Mouse (Mus musculus): ENCODE data around the gene Prrxl1. TPM values are rescaled to one million over a fixed set of nuclear protein-coding genes. Genes with fewer than 3 reads are reported as not detected.

Gene Prrxl1
- 9.7 and 12.4 TPM in 2 replicates for polyA plus RNA-seq (2016; fragmentation: Nextera tagmentation; extraction: Ambion mirVana)

DNA sequence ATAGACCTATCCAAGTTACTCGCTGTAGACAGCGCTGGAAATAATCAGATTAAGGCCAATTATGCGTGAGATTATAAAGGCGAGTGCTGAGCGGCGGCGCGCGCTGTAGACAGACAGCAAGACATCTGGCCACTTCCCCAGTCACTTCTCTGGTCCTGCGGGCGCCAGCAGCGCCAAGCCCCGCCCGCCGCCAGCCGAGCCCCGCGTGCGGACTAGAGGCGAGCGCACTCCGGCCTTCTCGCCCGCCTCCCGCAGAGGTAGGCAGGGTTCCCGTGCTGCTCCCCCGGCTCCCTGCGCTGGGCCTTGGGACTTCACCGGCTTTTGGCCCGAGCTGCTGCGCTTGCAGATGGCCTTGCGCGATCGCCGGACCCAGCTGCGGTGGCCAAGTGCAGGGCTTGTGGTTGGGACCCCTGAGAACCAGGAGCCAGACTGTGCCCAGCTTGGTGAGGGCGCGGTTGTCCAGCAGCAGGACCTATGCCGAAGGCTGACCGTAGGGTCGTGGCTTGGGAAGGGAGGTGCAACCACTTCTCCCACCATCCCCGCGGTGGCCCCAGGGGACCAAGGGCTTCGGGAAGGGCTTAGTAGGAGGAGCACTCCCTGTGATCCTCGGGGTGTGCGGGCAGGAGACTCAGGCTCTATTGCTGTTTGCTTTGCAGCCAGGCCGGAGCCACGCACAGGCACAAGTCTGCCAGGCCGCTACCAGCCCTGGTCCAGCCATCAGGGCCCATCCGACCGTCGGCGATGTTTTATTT is at the start of gene Prrxl1:
Prrxl1 (plus strand) TSS at position 118 of the 752 bp plus-strand sequence.
- ATAC-seq (ENCODE audit: insufficient number of reproducible peaks, insufficient read depth, low FRiP score, low TSS enrichment): no peak
- peak within 1 kb of the TSS; percentile 40 for H3K4me2 ChIP-seq (replicated peaks)
- H3K9me3 ChIP-seq: no peaks in the 10 kb centered on the region
- H3K36me3 ChIP-seq: no peaks in the 10 kb centered on the region
- peak within 1 kb of the TSS; percentile 26 for H3K4me3 ChIP-seq
- WGBS: under 1% methylated on average over 53 of the region's 53 CpGs
- no peak within 1 kb of the TSS for H3K9ac ChIP-seq
- peaks cover 23% of the 10 kb centered on the region for H3K4me1 ChIP-seq
- H3K27me3 ChIP-seq: peaks cover 93% of the 10 kb centered on the region
- H3K27ac ChIP-seq: no peak within 1 kb of the TSS

DNA sequence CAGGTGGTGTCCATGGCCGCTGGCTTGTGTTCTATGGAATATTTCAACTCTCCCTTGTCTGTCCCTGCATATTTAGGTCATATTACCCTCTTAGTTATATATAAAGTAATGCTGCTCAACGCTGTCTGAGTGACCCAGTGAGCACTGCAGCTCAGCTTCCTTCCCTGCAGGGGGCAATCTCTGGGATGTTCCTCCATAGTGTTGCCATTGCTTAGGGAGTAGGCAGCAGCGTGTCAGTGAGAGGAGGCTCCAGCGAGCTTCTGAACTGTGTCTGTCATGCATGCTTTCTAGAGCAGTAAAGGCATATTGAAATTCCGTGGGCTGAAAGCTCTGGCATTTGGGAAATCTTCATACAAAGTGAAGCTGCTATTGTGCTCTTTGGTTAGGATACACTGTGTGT is 47.4 kb upstream of the Prrxl1 start:
- Histone ChIP-seq H3K9me3 (no peaks in the 10 kb centered on the region), H3K27me3 (no peaks in the 10 kb centered on the region), H3K36me3 (peaks cover 17% of the 10 kb centered on the region), H3K4me1 (no peaks in the 10 kb centered on the region), H3K27ac (no peak overlapping the region), H3K4me3 (no peak overlapping the region), H3K4me2 (replicated peaks) (no peak overlapping the region), H3K9ac (no peak overlapping the region)
- ATAC-seq (ENCODE audit: insufficient number of reproducible peaks, insufficient read depth, low FRiP score, low TSS enrichment): no peak
- WGBS: 83% methylated on average over 5 of the region's 5 CpGs

DNA sequence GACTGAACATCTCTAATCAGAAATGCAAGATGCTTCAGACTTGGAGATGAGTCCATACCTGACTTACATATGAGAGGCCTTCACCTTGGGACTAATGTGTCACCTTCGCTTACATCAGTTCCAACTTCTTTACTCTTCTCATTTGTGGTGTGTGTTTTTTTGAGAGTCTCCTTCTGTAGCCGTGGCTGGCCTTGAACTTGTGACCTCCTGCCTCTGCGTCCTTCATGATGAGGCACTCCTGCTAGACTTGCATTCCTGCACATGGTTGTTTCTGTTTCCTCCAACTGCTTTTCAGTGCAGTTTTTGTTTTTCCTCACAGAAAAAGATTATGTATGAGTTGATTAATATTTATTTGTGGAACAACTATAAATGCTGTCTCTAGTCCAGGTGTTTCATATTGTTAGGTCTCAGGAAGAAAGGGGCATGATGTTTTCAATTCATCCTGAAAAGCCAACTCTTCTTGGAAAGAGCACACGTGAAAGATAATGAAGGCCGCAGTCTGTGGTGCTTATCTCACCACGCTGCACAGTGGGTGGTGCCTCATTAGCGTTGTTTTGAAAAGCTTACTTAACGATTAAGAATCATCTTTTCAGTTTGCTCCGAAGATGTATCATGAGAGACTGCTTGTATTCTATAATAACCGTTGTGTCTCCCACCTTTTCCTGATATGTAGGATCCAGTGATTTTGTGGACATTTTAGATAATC is 45.9 kb upstream of the Prrxl1 start:
- Histone ChIP-seq H3K27ac (no peak overlapping the region), H3K9me3 (no peaks in the 10 kb centered on the region), H3K4me3 (no peak overlapping the region), H3K36me3 (peaks cover 12% of the 10 kb centered on the region; the same call in 1 of the 2 replicates), H3K4me1 (no peaks in the 10 kb centered on the region), H3K9ac (no peak overlapping the region), H3K27me3 (no peaks in the 10 kb centered on the region), H3K4me2 (replicated peaks) (no peak overlapping the region)
- no peak for ATAC-seq (ENCODE audit: insufficient number of reproducible peaks, insufficient read depth, low FRiP score, low TSS enrichment)
- 83% methylated on average over 10 of the region's 10 CpGs for WGBS

DNA sequence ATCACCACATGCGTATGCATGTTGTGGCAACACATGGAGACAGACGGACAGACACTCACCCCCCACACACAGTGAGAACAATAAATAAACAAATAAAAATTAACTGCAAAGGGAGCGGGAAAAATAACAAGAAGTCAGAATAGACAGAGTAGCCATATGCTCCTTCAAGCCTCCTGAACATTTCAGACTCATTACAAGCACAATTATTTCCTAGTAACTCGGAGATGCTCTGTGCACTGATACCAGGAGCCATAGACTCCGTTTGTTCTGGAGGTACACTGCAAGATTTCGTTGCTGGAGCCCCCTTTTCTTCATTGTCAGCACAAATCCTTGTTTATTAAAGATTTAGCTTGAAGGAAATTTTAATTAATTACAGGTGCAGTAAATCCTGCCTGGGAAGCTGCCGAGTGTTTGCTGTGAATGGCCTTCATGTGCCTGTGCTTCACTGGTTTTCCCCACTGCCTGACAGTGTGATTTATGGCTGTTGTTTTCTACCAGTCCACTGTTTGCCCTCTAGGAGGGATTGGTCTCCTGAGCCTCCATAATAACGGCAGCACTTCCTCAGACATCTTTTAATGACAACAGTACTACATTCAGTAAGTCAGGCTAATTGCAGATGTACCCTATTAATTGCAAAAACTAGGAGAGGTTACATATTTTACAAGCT is 44.2 kb upstream of the Prrxl1 start:
- Histone ChIP-seq H3K36me3 (peaks cover 19% of the 10 kb centered on the region), H3K4me2 (replicated peaks) (no peak overlapping the region), H3K4me3 (no peak overlapping the region), H3K9ac (no peak overlapping the region), H3K4me1 (no peaks in the 10 kb centered on the region), H3K27me3 (no peaks in the 10 kb centered on the region), H3K27ac (no peak overlapping the region), H3K9me3 (no peaks in the 10 kb centered on the region)
- ATAC-seq (ENCODE audit: insufficient number of reproducible peaks, insufficient read depth, low FRiP score, low TSS enrichment): no peak
- WGBS: 57% methylated on average over 8 of the region's 8 CpGs

DNA sequence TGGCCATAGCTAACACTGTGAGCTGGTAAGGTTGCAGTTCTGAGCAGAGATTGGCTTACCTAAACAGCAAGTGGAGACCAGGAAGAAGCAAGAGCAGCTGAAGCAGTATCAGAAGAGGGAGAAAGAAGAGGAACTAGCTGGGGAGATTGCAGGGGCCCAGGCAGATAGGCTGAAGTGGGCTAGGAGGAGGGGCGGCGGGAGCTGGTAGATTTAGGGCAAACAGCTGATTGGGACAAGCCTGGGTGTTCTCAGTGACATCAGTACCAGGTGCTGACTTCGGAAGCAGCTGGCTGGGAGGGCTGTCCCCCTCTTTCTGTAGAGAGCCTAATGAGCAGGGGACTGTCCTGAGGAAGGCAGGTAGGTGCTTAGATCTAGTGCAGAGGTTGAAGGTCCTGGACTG is 37.8 kb upstream of the Prrxl1 start:
- no peak for ATAC-seq (ENCODE audit: insufficient number of reproducible peaks, insufficient read depth, low FRiP score, low TSS enrichment)
- H3K9ac ChIP-seq: no peak overlapping the region
- H3K36me3 ChIP-seq: peaks cover 52% of the 10 kb centered on the region
- H3K4me2 ChIP-seq (replicated peaks): no peak overlapping the region
- 100% methylated on average over 3 of the region's 3 CpGs for WGBS
- no peak overlapping the region for H3K4me3 ChIP-seq
- no peaks in the 10 kb centered on the region for H3K27me3 ChIP-seq
- H3K4me1 ChIP-seq: no peaks in the 10 kb centered on the region
- H3K9me3 ChIP-seq: no peaks in the 10 kb centered on the region
- H3K27ac ChIP-seq: no peak overlapping the region

DNA sequence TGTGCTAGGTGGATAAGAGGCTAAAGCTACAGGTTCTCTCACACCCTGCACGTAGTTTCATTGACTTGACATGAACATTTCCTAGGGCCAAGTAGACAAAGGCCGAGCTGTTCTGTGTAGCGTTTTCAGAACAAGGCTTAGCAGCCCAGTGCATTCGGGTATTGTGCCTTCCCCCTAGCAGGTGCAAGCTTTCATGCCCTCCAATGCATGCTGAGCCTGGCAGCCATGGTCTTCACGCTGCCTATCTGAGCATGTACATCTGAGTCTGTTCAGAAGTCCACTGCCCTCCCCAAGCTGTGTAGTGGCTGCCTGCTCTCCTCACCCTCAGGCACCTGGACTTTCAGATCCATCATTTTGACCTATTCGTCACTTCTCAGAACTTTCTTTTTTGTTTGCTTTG is 35.5 kb upstream of the Prrxl1 start:
- 93% methylated on average over 6 of the region's 6 CpGs for WGBS
- no peak for ATAC-seq (ENCODE audit: insufficient number of reproducible peaks, insufficient read depth, low FRiP score, low TSS enrichment)

DNA sequence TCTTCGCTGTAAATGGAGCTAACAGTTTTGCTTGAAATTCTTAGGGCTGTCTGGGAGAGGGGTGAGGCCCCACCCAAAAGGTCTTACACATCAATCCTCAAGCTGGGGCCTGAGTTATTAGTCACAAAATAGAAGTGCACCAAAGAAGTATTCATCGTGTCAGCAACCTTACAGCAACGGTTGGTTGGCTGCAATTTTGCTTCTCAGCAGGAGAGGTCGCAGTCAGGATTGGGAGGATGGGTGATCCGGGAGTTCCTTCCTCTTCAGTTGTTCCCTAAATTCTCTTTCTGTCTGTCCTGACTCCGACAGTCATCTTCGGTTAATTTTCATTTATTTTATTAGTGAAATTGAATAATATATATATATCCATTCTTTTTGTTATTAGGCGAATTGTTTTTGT is 26.7 kb upstream of the Prrxl1 start:
- Histone ChIP-seq H3K4me3 (no peak overlapping the region), H3K27me3 (no peaks in the 10 kb centered on the region), H3K27ac (no peak overlapping the region), H3K9me3 (no peaks in the 10 kb centered on the region), H3K36me3 (peaks cover 67% of the 10 kb centered on the region), H3K9ac (no peak overlapping the region), H3K4me2 (replicated peaks) (no peak overlapping the region), H3K4me1 (no peaks in the 10 kb centered on the region)
- no peak for ATAC-seq (ENCODE audit: insufficient number of reproducible peaks, insufficient read depth, low FRiP score, low TSS enrichment)
- 52% methylated on average over 8 of the region's 8 CpGs for WGBS

More for the DNA sequence above, 35.5 kb upstream of the Prrxl1 start:
- Histone ChIP-seq H3K4me3 (no peak overlapping the region), H3K9ac (no peak overlapping the region), H3K4me2 (replicated peaks) (no peak overlapping the region), H3K27ac (no peak overlapping the region), H3K36me3 (peaks cover 69% of the 10 kb centered on the region), H3K9me3 (no peaks in the 10 kb centered on the region), H3K27me3 (no peaks in the 10 kb centered on the region), H3K4me1 (no peaks in the 10 kb centered on the region)

DNA sequence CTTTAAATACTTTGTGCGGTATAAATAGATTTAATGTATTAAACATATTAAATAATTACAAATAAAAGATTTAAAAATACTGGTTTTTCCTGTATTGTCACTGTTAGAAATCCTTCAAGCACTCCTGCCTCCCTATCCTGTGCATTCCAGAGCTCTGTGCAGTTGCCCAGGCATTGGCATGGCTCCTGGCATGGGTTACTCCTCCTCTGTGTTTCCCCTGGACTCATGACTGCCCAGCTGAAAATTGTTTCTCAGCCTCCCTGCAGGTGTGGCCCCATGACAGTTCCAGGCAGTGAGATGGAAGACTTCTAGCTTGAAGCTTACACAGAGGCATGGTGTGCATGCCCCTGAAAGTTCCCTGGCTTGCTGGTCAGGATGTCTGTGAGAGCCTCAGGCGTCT is 20.8 kb upstream of the Prrxl1 start:
- no peaks in the 10 kb centered on the region for H3K9me3 ChIP-seq
- H3K27me3 ChIP-seq: no peaks in the 10 kb centered on the region
- H3K9ac ChIP-seq: no peak overlapping the region
- peaks cover 36% of the 10 kb centered on the region for H3K36me3 ChIP-seq
- no peak overlapping the region for H3K4me3 ChIP-seq
- ATAC-seq (ENCODE audit: insufficient number of reproducible peaks, insufficient read depth, low FRiP score, low TSS enrichment): no peak
- H3K27ac ChIP-seq: no peak overlapping the region
- WGBS: 91% methylated on average over 2 of the region's 2 CpGs
- H3K4me1 ChIP-seq: no peaks in the 10 kb centered on the region
- H3K4me2 ChIP-seq (replicated peaks): no peak overlapping the region

DNA sequence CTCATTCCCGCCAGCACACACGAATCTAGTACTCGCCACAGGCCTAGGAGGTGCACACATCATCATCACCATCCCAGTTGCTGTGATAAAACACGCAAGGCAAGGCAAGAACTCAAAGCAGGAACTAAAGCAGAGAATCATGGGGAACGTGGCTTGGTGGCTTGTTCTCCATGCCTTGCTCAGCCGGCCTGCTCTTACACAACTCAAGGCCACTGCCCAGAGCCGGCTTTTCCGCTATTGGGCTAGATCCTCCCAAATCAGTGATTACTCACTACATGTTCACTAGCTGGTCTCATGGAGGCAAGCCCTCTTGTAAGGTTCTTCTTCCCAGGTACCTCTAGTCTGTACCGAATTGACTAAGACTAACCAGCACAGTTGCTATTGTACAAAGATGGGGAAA is 15.5 kb upstream of the Prrxl1 start:
- 91% methylated on average over 9 of the region's 9 CpGs for WGBS
- Histone ChIP-seq H3K27me3 (no peaks in the 10 kb centered on the region), H3K4me1 (no peaks in the 10 kb centered on the region), H3K4me2 (replicated peaks) (no peak overlapping the region), H3K9me3 (no peaks in the 10 kb centered on the region), H3K4me3 (no peak overlapping the region), H3K9ac (no peak overlapping the region), H3K27ac (no peak overlapping the region), H3K36me3 (no peaks in the 10 kb centered on the region)
- no peak for ATAC-seq (ENCODE audit: insufficient number of reproducible peaks, insufficient read depth, low FRiP score, low TSS enrichment)

DNA sequence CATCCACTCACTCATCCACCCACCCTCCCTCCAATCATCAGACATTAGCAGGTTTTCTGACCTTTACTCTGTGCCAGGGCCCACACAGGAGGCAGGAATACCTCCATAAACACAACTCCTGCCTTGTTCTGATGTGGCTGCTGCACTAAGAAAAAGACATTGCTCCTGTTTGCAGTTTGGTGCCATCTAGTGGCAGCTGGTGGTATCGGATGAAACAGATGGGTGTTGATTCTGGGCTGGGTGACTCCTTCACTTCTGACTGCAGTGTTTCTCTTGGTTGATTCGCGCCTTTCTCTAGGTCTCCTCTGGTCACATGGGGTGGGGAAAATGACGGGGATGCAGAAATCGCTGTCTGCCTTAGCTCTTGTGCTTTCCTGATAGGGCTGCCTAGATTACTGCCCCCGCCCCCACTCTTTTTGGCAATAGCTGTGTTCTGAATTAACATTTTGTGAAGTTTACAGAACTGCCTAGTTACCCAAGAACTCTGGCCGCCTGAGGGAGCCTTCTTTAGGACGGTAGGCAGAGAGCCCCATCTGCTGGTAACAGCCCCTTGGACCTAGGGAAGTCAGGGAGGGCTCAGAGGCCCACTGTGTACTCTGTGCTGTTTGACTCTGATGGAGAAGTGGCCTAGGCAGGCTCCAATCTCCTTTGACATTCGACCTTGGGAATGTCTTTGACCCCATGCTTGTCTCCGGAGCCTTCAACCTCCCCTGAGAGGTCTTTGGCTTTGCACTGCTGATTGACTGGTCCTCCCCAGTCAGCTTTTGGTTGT is 12.0 kb upstream of the Prrxl1 start:
- H3K36me3 ChIP-seq: no peaks in the 10 kb centered on the region
- ATAC-seq (ENCODE audit: insufficient number of reproducible peaks, insufficient read depth, low FRiP score, low TSS enrichment): no peak
- no peak overlapping the region for H3K27ac ChIP-seq
- H3K9ac ChIP-seq: no peak overlapping the region
- H3K4me2 ChIP-seq (replicated peaks): no peak overlapping the region
- H3K4me3 ChIP-seq: no peak overlapping the region
- H3K27me3 ChIP-seq: peaks cover 7% of the 10 kb centered on the region; the same call in 1 of the 2 replicates
- H3K9me3 ChIP-seq: no peaks in the 10 kb centered on the region
- no peaks in the 10 kb centered on the region for H3K4me1 ChIP-seq
- WGBS: 10% methylated on average over 10 of the region's 10 CpGs

DNA sequence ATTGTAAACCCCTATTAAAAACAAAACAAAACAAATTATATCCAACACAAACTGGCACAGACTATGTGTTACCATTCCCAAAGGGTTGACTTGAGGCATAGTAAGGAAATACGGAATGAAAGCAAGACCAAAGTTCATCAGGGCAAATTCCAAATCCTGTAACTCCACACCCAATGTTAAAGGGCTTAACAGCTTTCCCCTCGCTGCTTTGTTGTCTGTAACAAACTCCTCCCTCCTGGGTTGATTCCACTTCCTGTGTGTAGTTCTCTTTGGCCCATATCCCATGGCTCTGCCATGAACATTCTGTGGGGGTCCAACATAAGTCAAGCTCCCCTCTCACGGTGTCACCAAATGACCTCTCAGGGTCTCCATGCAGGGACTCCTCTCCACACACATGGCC is 8.8 kb upstream of the Prrxl1 start:
- no peak overlapping the region for H3K4me2 ChIP-seq (replicated peaks)
- H3K4me1 ChIP-seq: no peaks in the 10 kb centered on the region
- no peak overlapping the region for H3K27ac ChIP-seq
- H3K9ac ChIP-seq: no peak overlapping the region
- no peak overlapping the region for H3K4me3 ChIP-seq
- no peaks in the 10 kb centered on the region for H3K9me3 ChIP-seq
- no peaks in the 10 kb centered on the region for H3K36me3 ChIP-seq
- WGBS: 59% methylated on average over 3 of the region's 3 CpGs
- H3K27me3 ChIP-seq: peaks cover 35% of the 10 kb centered on the region
- no peak for ATAC-seq (ENCODE audit: insufficient number of reproducible peaks, insufficient read depth, low FRiP score, low TSS enrichment)
